Mouse (Mus musculus) stomach, postnatal 0 days (tissue): ENCODE results near the gene Uggt1.

ENCODE experiments used
- CTCF ChIP-seq: IDR thresholded peaks from 2 replicates; pipeline ENCODE4 v1.5.1; 2016; ENCODE audit warnings: antibody characterized with exemption, low read depth, mild to moderate bottlenecking, moderate library complexity
- EP300 ChIP-seq: optimal IDR thresholded peaks from 2 replicates; pipeline ENCODE3; 2016; ENCODE audit warnings: antibody characterized with exemption

GRCm38 (mm10) chr1:36240176-36240575 is 4.3 kb downstream of the Uggt1 start:
- TF ChIP-seq CTCF (no peak), EP300 (no peak)
